ENCODE assay signal across 24 mouse cellular contexts in genomic region chr9:67807000-67807399, GRCm38 (mm10). TPM values are rescaled to one million over a fixed set of nuclear protein-coding genes. Genes with fewer than 3 reads are reported as not detected.
"Had no signal": no experiment of that assay in that cellular context is flagged by ENCODE, and none has a peak within 500 bp of the region (broad histone marks: within the 10 kb centered on the region; RNA-seq: fewer than 3 reads in every experiment).

No protein-coding gene starts in this region.

- H3K9ac ChIP-seq: kidney, embryonic 15.5 days; liver, embryonic 14.5 days; liver, postnatal 0 days; lung, embryonic 14.5 days; midbrain, embryonic 12.5 days; midbrain, embryonic 15.5 days; neural tube, embryonic 12.5 days; neural tube, embryonic 15.5 days had no signal

- H3K36me3 ChIP-seq: kidney, embryonic 15.5 days; midbrain, embryonic 12.5 days; midbrain, embryonic 15.5 days; neural tube, embryonic 12.5 days; neural tube, embryonic 15.5 days had no signal

- H3K9me3 ChIP-seq: kidney, embryonic 15.5 days; midbrain, embryonic 12.5 days; midbrain, embryonic 15.5 days; neural tube, embryonic 12.5 days; neural tube, embryonic 15.5 days had no signal

- H3K27me3 ChIP-seq: kidney, embryonic 15.5 days; midbrain, embryonic 15.5 days; neural tube, embryonic 12.5 days; neural tube, embryonic 15.5 days had no signal

- DNase-seq: kidney, postnatal 10 days; kidney, postnatal 36 days; layer of hippocampus, postnatal 36 days; liver, postnatal 0 days; lung, embryonic 14.5 days; right cerebral cortex, adult 18-20 months; right cerebral cortex, postnatal 14 days; right cerebral cortex, postnatal 4 days; thymus, adult 18-20 months; thymus, postnatal 36 days had no signal

- H3K27ac ChIP-seq: kidney, embryonic 15.5 days; left cerebral cortex, adult 2 months; liver, embryonic 14.5 days; macrophage; midbrain, embryonic 12.5 days; midbrain, embryonic 15.5 days; neural tube, embryonic 12.5 days; neural tube, embryonic 15.5 days had no signal

- H3K4me3 ChIP-seq: kidney, embryonic 15.5 days; left cerebral cortex, adult 2 months; midbrain, embryonic 12.5 days; midbrain, embryonic 15.5 days; neural tube, embryonic 12.5 days; neural tube, embryonic 15.5 days had no signal

- ATAC-seq: liver, postnatal 0 days; lung, postnatal 0 days; midbrain, embryonic 15.5 days had no signal

- H3K4me1 ChIP-seq: neural tube, embryonic 12.5 days; neural tube, embryonic 15.5 days had no signal

- H3K4me2 ChIP-seq: kidney, embryonic 15.5 days; lung, embryonic 14.5 days; midbrain, embryonic 12.5 days; midbrain, embryonic 15.5 days; neural tube, embryonic 12.5 days; neural tube, embryonic 15.5 days had no signal

RNA-seq across cellular contexts. Expression of gene C2cd4a, which starts 25.1 kb away (rescaled TPM):
- total RNA-seq: liver, adult 2 months; megakaryocyte, adult 5-6 weeks had no signal
- polyA plus RNA-seq: macrophage had no signal

RNA-seq across cellular contexts. Expression of gene C2cd4b, which starts 47.8 kb away (rescaled TPM):
- total RNA-seq: liver, adult 2 months; megakaryocyte, adult 5-6 weeks had no signal
- polyA plus RNA-seq: limb, embryonic 11.5 days; liver, adult 2 months; liver, embryonic 14.5 days; liver, postnatal 0 days; macrophage; stomach, embryonic 16.5 days; urinary bladder, adult 2 months had no signal
